Mouse (Mus musculus) spleen, postnatal 14 days (tissue): ENCODE measurements around the gene Chmp1a.

ENCODE experiments used
- DNase-seq, 2 experiments: peaks; one replicate each; pipeline ENCODE4 v3.0.0; 2021 to 2022; ENCODE audit warnings: low spot score in 2 of 2

Gene Chmp1a

DNA sequence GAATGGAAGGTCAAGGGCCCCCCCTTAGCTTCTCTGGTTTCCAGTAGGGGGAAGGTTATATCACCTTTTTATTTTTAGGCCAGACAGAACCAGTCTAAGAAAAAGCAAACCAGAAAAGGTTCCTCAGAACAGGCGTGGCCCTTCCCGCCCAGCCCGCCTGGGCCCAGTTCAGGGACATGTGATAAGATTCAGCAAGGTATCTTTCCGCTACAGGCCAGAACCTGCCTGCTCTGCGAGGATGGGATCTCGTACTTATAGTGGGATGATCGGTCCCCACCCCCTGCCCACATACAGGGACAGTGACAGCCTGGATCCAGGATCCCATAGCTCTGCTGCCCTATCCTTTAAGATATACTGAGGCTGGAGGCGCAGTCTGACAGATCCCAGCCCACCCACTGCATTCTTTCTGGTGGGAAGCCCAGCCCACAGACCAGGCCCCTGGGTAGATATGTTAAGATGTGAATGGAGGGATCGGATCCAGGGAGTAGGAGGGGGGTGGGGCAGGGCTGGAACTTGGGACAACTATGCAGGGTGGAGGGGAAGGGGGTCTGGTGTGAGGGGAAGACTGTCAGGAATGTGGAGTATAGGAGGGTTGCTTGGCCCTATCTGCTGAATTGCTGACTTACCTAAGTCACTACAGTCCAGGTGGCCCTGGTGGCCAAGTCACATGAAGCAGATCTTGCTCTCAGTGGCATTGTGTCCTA lies 56.3 kb downstream of the Chmp1a start:
- DNase-seq, result no peak

- no peak for DNase-seq
These were observed 57.4 kb downstream of the Chmp1a start for GRCm38 (mm10) chr8:123155177-123155576.
